Mouse (Mus musculus) C2C12 (cell line): ENCODE results near the gene Mat1a. TPM values are rescaled to one million over a fixed set of nuclear protein-coding genes. Genes with fewer than 3 reads are reported as not detected.

Experiments
- H3K27me3 ChIP-seq: one replicate; pipeline ENCODE4 v1.6.1; 2011; ENCODE audit not compliant: control insufficient read depth, insufficient read depth, insufficient read length
- H3K36me3 ChIP-seq: one replicate; pipeline ENCODE4 v1.6.1; 2011; ENCODE audit not compliant: control insufficient read depth, insufficient read depth
- H3K4me3 ChIP-seq: one replicate; pipeline ENCODE4 v1.5.1; 2011; ENCODE audit warnings: mild to moderate bottlenecking, control low read depth; ENCODE audit not compliant: poor library complexity, insufficient read depth, severe bottlenecking
- H3K79me2 ChIP-seq: one replicate; pipeline ENCODE4 v1.6.1; 2011; ENCODE audit not compliant: control insufficient read depth, insufficient read depth
- H3K79me3 ChIP-seq: one replicate; pipeline ENCODE4 v1.6.1; 2011; ENCODE audit warnings: low read depth, control low read depth
- H3ac ChIP-seq: one replicate; pipeline ENCODE3; 2011; ENCODE audit warnings: low read depth; ENCODE audit not compliant: control insufficient read depth, insufficient read length
- CEBPB ChIP-seq: IDR thresholded peaks from one replicate; pipeline ENCODE4 v1.6.1; 2011; ENCODE audit warnings: low read depth, mild to moderate bottlenecking, control low read depth, moderate library complexity
- CTCF ChIP-seq: IDR thresholded peaks from one replicate; pipeline ENCODE4 v1.5.1; 2011; ENCODE audit not compliant: control insufficient read depth, insufficient read depth, insufficient read length
- FOSL1 ChIP-seq: IDR thresholded peaks from one replicate; pipeline ENCODE4 v1.8.0; 2011; ENCODE audit warnings: mild to moderate bottlenecking, low read length; ENCODE audit not compliant: poor library complexity, insufficient read depth, severe bottlenecking
- MAX ChIP-seq: IDR thresholded peaks from one replicate; pipeline ENCODE4 v1.6.1; 2011; ENCODE audit warnings: mild to moderate bottlenecking, control low read depth
- MYOD1 ChIP-seq: IDR thresholded peaks from one replicate; pipeline ENCODE4 v1.6.1; 2011; ENCODE audit warnings: low read depth; ENCODE audit not compliant: control insufficient read depth, insufficient read length
- MYOG ChIP-seq: IDR thresholded peaks from one replicate; pipeline ENCODE4 v1.6.1; 2011; ENCODE audit not compliant: control insufficient read depth, insufficient read length; ENCODE audit errors: extremely low read depth
- USF1 ChIP-seq: IDR thresholded peaks from one replicate; pipeline ENCODE4 v1.6.1; 2011; ENCODE audit warnings: low read depth, mild to moderate bottlenecking, control low read depth, moderate library complexity
- polyA plus RNA-seq: library from polyadenylated mRNA; unstranded; fragments of >200 nt; fragmentation: generic; extraction: Trizol; gene quantifications from one replicate; pipeline ENCODE4 v1.2.1, GENCODE M21; 2012; ENCODE audit warnings: missing spikeins

Gene Mat1a
- polyA plus RNA-seq, 1 experiment = not detected

- Histone ChIP-seq H3K79me2 (no peaks in the 10 kb centered on the region), H3K36me3 (no peaks in the 10 kb centered on the region), H3K79me3 (no peaks in the 10 kb centered on the region), H3K27me3 (no peaks in the 10 kb centered on the region), H3ac (no peak overlapping the region), H3K4me3 (no peak overlapping the region)
- TF ChIP-seq CTCF (no peak), MYOD1 (no peak), USF1 (no peak), FOSL1 (no peak), MYOG (no peak), CEBPB (no peak), MAX (no peak)
Observed at GRCm38 (mm10) chr14:41098726-41099125, 6.1 kb upstream of the Mat1a start.

GRCm38 (mm10) chr14:41100712-41101111 lies 4.1 kb upstream of the Mat1a start:
- no peaks in the 10 kb centered on the region for H3K79me2 ChIP-seq
- H3ac ChIP-seq = no peak overlapping the region
- no peaks in the 10 kb centered on the region for H3K36me3 ChIP-seq
- no peaks in the 10 kb centered on the region for H3K79me3 ChIP-seq
- H3K27me3 ChIP-seq = no peaks in the 10 kb centered on the region
- TF ChIP-seq USF1 (peak; percentile 30), CTCF (no peak)
- no peak overlapping the region for H3K4me3 ChIP-seq

GRCm38 (mm10) chr14:41101242-41101641 lies 3.6 kb upstream of the Mat1a start:
- TF ChIP-seq MAX (no peak), CTCF (no peak), MYOG (no peak), FOSL1 (no peak), MYOD1 (no peak), CEBPB (no peak)
- no peaks in the 10 kb centered on the region for H3K36me3 ChIP-seq
- no peaks in the 10 kb centered on the region for H3K79me2 ChIP-seq
- H3K4me3 ChIP-seq = no peak overlapping the region
- no peak overlapping the region for H3ac ChIP-seq
- H3K79me3 ChIP-seq = no peaks in the 10 kb centered on the region
- no peaks in the 10 kb centered on the region for H3K27me3 ChIP-seq

- Histone ChIP-seq H3K27me3 (no peaks in the 10 kb centered on the region), H3K36me3 (no peaks in the 10 kb centered on the region), H3K79me2 (no peaks in the 10 kb centered on the region), H3K4me3 (no peak overlapping the region), H3ac (no peak overlapping the region), H3K79me3 (no peaks in the 10 kb centered on the region)
- no peak for TF ChIP-seq FOSL1
Observed at GRCm38 (mm10) chr14:41102269-41102668, 2.6 kb upstream of the Mat1a start.

GRCm38 (mm10) chr14:41111031-41111668 lies 6.3 kb downstream of the Mat1a start:
- no peaks in the 10 kb centered on the region for H3K79me3 ChIP-seq
- H3K27me3 ChIP-seq = no peaks in the 10 kb centered on the region

GRCm38 (mm10) chr14:41112944-41113343 lies 8.1 kb downstream of the Mat1a start:
- Histone ChIP-seq H3ac (no peak overlapping the region), H3K79me3 (no peaks in the 10 kb centered on the region), H3K4me3 (no peak overlapping the region), H3K27me3 (no peaks in the 10 kb centered on the region), H3K36me3 (no peaks in the 10 kb centered on the region), H3K79me2 (no peaks in the 10 kb centered on the region)
- TF ChIP-seq MAX = no peak
- no peak for TF ChIP-seq CEBPB
- TF ChIP-seq MYOG = no peak
- no peak for TF ChIP-seq CTCF
- TF ChIP-seq USF1 = no peak
- TF ChIP-seq FOSL1 = no peak
- no peak for TF ChIP-seq MYOD1

More at GRCm38 (mm10) chr14:41111031-41111668, 6.3 kb downstream of the Mat1a start:
- H3K79me2 ChIP-seq = no peaks in the 10 kb centered on the region
- H3K36me3 ChIP-seq = no peaks in the 10 kb centered on the region
- H3K4me3 ChIP-seq = no peak overlapping the region
- no peak overlapping the region for H3ac ChIP-seq
- TF ChIP-seq MYOG (no peak), MAX (no peak), FOSL1 (no peak), CTCF (no peak), USF1 (no peak), CEBPB (no peak), MYOD1 (no peak)
